Mouse (Mus musculus) MEL (cell line): ENCODE measurements at regions not wholly inside any gene's neighbourhood (a gene's known extent, or its start where the extent isn't known, plus 50 kb on each side); places are given as distances from the start of the nearest gene placed in this dataset.

Experiments used
- DNase-seq: peaks from one replicate; pipeline ENCODE4 v3.0.0; 2011; ENCODE audit warnings: low read depth, low spot score
- H3K27ac ChIP-seq: 2 replicates; pipeline ENCODE4 v1.5.1; 2012; ENCODE audit warnings: low read depth, mild to moderate bottlenecking, control low read depth, low read length, moderate library complexity; ENCODE audit not compliant: control insufficient read depth
- H3K27me3 ChIP-seq, 2 experiments: fragments of 150-350 bp in 1 of 2; sonication (generic) in 1 of 2; 2 replicates each; pipeline ENCODE4 v1.6.1; 2012; ENCODE audit warnings: low read length in 2 of 2, mild to moderate bottlenecking in 2 of 2, improper control_type of control experiment in 1 of 2, moderate library complexity in 1 of 2; ENCODE audit not compliant: insufficient read depth in 2 of 2, control insufficient read depth in 1 of 2
- H3K36me3 ChIP-seq, 2 experiments: 2 replicates each; pipeline ENCODE4 v1.6.1; 2012 to 2014; ENCODE audit warnings: low read length in 2 of 2, improper control_type of control experiment in 1 of 2, inconsistent platforms in 1 of 2, mild to moderate bottlenecking in 1 of 2; ENCODE audit not compliant: insufficient read depth in 2 of 2, control insufficient read depth in 1 of 2
- H3K4me1 ChIP-seq, 2 experiments: fragments of 150-350 bp in 1 of 2; sonication (generic) in 1 of 2; 2 replicates each; pipeline ENCODE4 v1.6.1; 2012; ENCODE audit warnings: low read length in 2 of 2, improper control_type of control experiment in 1 of 2, mild to moderate bottlenecking in 1 of 2; ENCODE audit not compliant: insufficient read depth in 2 of 2, control insufficient read depth in 1 of 2
- H3K4me3 ChIP-seq, 2 experiments: fragments of 150-350 bp in 1 of 2; sonication (generic) in 1 of 2; 2 replicates each; pipeline ENCODE4 v1.5.1; 2012; ENCODE audit warnings: low read depth in 2 of 2, low read length in 2 of 2, mild to moderate bottlenecking in 2 of 2, moderate library complexity in 2 of 2, control low read depth in 1 of 2, improper control_type of control experiment in 1 of 2; ENCODE audit not compliant: control insufficient read depth in 1 of 2, insufficient read depth in 1 of 2
- H3K79me2 ChIP-seq: 2 replicates; pipeline ENCODE4 v1.6.1; 2012; ENCODE audit warnings: mild to moderate bottlenecking, low read length, moderate library complexity; ENCODE audit not compliant: control insufficient read depth, poor library complexity, insufficient read depth
- H3K9ac ChIP-seq: 2 replicates; pipeline ENCODE4 v1.6.1; 2012; ENCODE audit warnings: low read depth, mild to moderate bottlenecking, control low read depth, low read length, moderate library complexity; ENCODE audit not compliant: control insufficient read depth, poor library complexity, severe bottlenecking
- H3K9me3 ChIP-seq: fragments of 150-350 bp; sonication (generic); replicated peaks from 2 replicates; pipeline ENCODE4 v1.6.1; 2012; ENCODE audit warnings: mild to moderate bottlenecking, low read length, improper control_type of control experiment, moderate library complexity; ENCODE audit not compliant: insufficient read depth
- CHD1 ChIP-seq: IDR thresholded peaks from 2 replicates; pipeline ENCODE4 v1.6.1; 2012; ENCODE audit warnings: low read depth, mild to moderate bottlenecking, inconsistent platforms, low read length, improper control_type of control experiment
- CTCF ChIP-seq, 3 experiments: IDR thresholded peaks in 2 of 3; conservative IDR thresholded peaks in 1 of 3; 2 replicates each; pipeline ENCODE4 v1.5.1; 2011 to 2012; ENCODE audit warnings: low read length in 3 of 3, low read depth in 2 of 3, mild to moderate bottlenecking in 2 of 3, improper control_type of control experiment in 1 of 3, inconsistent platforms in 1 of 3, mixed read lengths in 1 of 3, moderate library complexity in 1 of 3; ENCODE audit not compliant: control insufficient read depth in 1 of 3, insufficient read depth in 1 of 3, poor library complexity in 1 of 3, severe bottlenecking in 1 of 3
- ELF1 ChIP-seq: IDR thresholded peaks from 2 replicates; pipeline ENCODE4 v1.6.1; 2014; ENCODE audit warnings: low read depth, mild to moderate bottlenecking, inconsistent platforms, low read length, improper control_type of control experiment, moderate library complexity
- ETS1 ChIP-seq: IDR thresholded peaks from 2 replicates; pipeline ENCODE4 v1.6.1; 2012; ENCODE audit warnings: low read depth, mild to moderate bottlenecking, inconsistent platforms, low read length, improper control_type of control experiment, moderate library complexity
- MAFK ChIP-seq: IDR thresholded peaks from 2 replicates; pipeline ENCODE4 v1.6.1; 2011; ENCODE audit warnings: low read depth, mild to moderate bottlenecking, low read length, improper control_type of control experiment, borderline replicate concordance
- MEF2A ChIP-seq: IDR thresholded peaks from 2 replicates; pipeline ENCODE4 v1.6.1; 2014; ENCODE audit warnings: low read depth, mild to moderate bottlenecking, inconsistent platforms, low read length, improper control_type of control experiment; ENCODE audit not compliant: poor library complexity, insufficient replicate concordance, severe bottlenecking; ENCODE audit errors: extremely low read depth
- RCOR1 ChIP-seq: IDR thresholded peaks from 2 replicates; pipeline ENCODE4 v1.6.1; 2012; ENCODE audit warnings: low read depth, mild to moderate bottlenecking, inconsistent platforms, low read length, improper control_type of control experiment
- SMC3 ChIP-seq: IDR thresholded peaks from 2 replicates; pipeline ENCODE4 v1.6.1; 2011; ENCODE audit warnings: low read depth, low read length, improper control_type of control experiment
- TBP ChIP-seq: IDR thresholded peaks from 2 replicates; pipeline ENCODE4 v1.8.0; 2011; ENCODE audit warnings: low read depth, low read length, improper control_type of control experiment
- TCF12 ChIP-seq: IDR thresholded peaks from 2 replicates; pipeline ENCODE4 v1.6.1; 2014; ENCODE audit warnings: low read depth, mild to moderate bottlenecking, inconsistent platforms, low read length, improper control_type of control experiment, moderate library complexity
- UBTF ChIP-seq: IDR thresholded peaks from 2 replicates; pipeline ENCODE4 v1.6.1; 2012; ENCODE audit warnings: low read depth, mild to moderate bottlenecking, inconsistent platforms, low read length, improper control_type of control experiment, moderate library complexity, borderline replicate concordance; ENCODE audit not compliant: insufficient read depth
- USF1 ChIP-seq: IDR thresholded peaks from 2 replicates; pipeline ENCODE4 v1.6.1; 2014; ENCODE audit warnings: low read depth, mild to moderate bottlenecking, inconsistent platforms, low read length, improper control_type of control experiment, moderate library complexity
- USF2 ChIP-seq, 2 experiments: IDR thresholded peaks; 2 replicates each; pipeline ENCODE4 v1.6.1; 2011 to 2012; ENCODE audit warnings: improper control_type of control experiment in 2 of 2, low read length in 2 of 2, borderline replicate concordance in 1 of 2, inconsistent platforms in 1 of 2, low read depth in 1 of 2, mild to moderate bottlenecking in 1 of 2; ENCODE audit not compliant: insufficient read depth in 1 of 2
- ZC3H11A ChIP-seq: IDR thresholded peaks from 2 replicates; pipeline ENCODE4 v1.6.1; 2012; ENCODE audit warnings: low read depth, mild to moderate bottlenecking, inconsistent platforms, low read length, improper control_type of control experiment
- ZKSCAN1 ChIP-seq: IDR thresholded peaks from 2 replicates; pipeline ENCODE4 v1.6.1; 2012; ENCODE audit warnings: low read depth, mild to moderate bottlenecking, inconsistent platforms, low read length, improper control_type of control experiment, moderate library complexity

GRCm38 (mm10) chr11:114514126-114514525, 154.2 kb upstream of the Rpl38 start:
- no peaks in the 10 kb centered on the region for H3K4me1 ChIP-seq
- TF ChIP-seq ELF1 (no peak), UBTF (no peak), CHD1 (no peak), TCF12 (no peak), USF2 (IDR thresholded peaks at IDR 0.05; ENCODE audit: borderline replicate concordance in 1 of 2, insufficient read depth in 1 of 2, low read depth in 1 of 2, low read length in 2 of 2) (no peak), TBP (no peak)
- H3K9me3 ChIP-seq = no peaks in the 10 kb centered on the region
- no peaks in the 10 kb centered on the region for H3K36me3 ChIP-seq
- no peak overlapping the region for H3K4me3 ChIP-seq
- H3K9ac ChIP-seq = no peak overlapping the region
- H3K27ac ChIP-seq = no peak overlapping the region
- H3K79me2 ChIP-seq = no peaks in the 10 kb centered on the region
- no peaks in the 10 kb centered on the region for H3K27me3 ChIP-seq
- no peak for DNase-seq

- Histone ChIP-seq H3K4me1 (no peaks in the 10 kb centered on the region), H3K4me3 (no peak overlapping the region), H3K27me3 (no peaks in the 10 kb centered on the region), H3K36me3 (no peaks in the 10 kb centered on the region), H3K9me3 (no peaks in the 10 kb centered on the region), H3K9ac (no peak overlapping the region), H3K27ac (no peak overlapping the region), H3K79me2 (no peaks in the 10 kb centered on the region)
- TF ChIP-seq ZC3H11A = no peak
- TF ChIP-seq USF1 = no peak
- TF ChIP-seq ETS1 = no peak
- TF ChIP-seq MEF2A = no peak
- TF ChIP-seq SMC3 = no peak
- TF ChIP-seq CTCF (IDR thresholded peaks at IDR 0.05 in 2 of 3, conservative IDR thresholded peaks at IDR 0.05 in 1 of 3; ENCODE audit: control insufficient read depth in 1 of 3, insufficient read depth in 1 of 3, low read depth in 2 of 3, low read length in 3 of 3, poor library complexity in 1 of 3, severe bottlenecking in 1 of 3) = no peak
- DNase-seq = no peak
These were observed 154.9 kb upstream of the Rpl38 start for GRCm38 (mm10) chr11:114513446-114513845.

- no peak overlapping the region for H3K27ac ChIP-seq
- H3K9me3 ChIP-seq = no peaks in the 10 kb centered on the region
- H3K9ac ChIP-seq = no peak overlapping the region
- no peaks in the 10 kb centered on the region for H3K27me3 ChIP-seq
- TF ChIP-seq MAFK (no peak), USF2 (IDR thresholded peaks at IDR 0.05; ENCODE audit: borderline replicate concordance in 1 of 2, insufficient read depth in 1 of 2, low read depth in 1 of 2, low read length in 2 of 2) (no peak), ZKSCAN1 (no peak), RCOR1 (no peak)
- TF ChIP-seq, all 39 proteins: peak for 0
- Histone ChIP-seq H3K36me3 (no peaks in the 10 kb centered on the region), H3K4me1 (no peaks in the 10 kb centered on the region), H3K4me3 (no peak overlapping the region), H3K79me2 (no peaks in the 10 kb centered on the region)
- DNase-seq = no peak
These were observed 156.3 kb upstream of the Rpl38 start for GRCm38 (mm10) chr11:114511994-114512393.
